Mouse (Mus musculus) thymus, postnatal 10 days (tissue): ENCODE data around the gene Cirbp.
A peak's percentile ranks its signal among the peaks of the same experiment; 100 is the strongest.
"Not testable (repeated sequence)": the region's sequence is repeated elsewhere in the genome, so short reads cannot be mapped to it uniquely, and the experiment has no call there.

Source experiments
- DNase-seq, 2 experiments: peaks; one replicate each; pipeline ENCODE4 v3.0.0; 2021; ENCODE audit warnings: low spot score in 2 of 2

Gene Cirbp

GRCm38 (mm10) chr10:80162716-80163299 is 3.0 kb upstream of the Cirbp start:
- no peak for DNase-seq

GRCm38 (mm10) chr10:80163721-80164120 is 2.1 kb upstream of the Cirbp start:
- DNase-seq = no peak

GRCm38 (mm10) chr10:80164161-80164997 is 1.4 kb upstream of the Cirbp start:
- no peak for DNase-seq

- peak; percentile 83 to 85 for DNase-seq
Observed at GRCm38 (mm10) chr10:80164998-80165344, 814 bp upstream of the Cirbp start.

GRCm38 (mm10) chr10:80166136-80166535 is 351 bp downstream of the Cirbp start:
- DNase-seq = not testable (repeated sequence)

GRCm38 (mm10) chr10:80167460-80168037 is 1.8 kb downstream of the Cirbp start:
- DNase-seq = peak; percentile 98 to 99

GRCm38 (mm10) chr10:80168038-80168661 is 2.4 kb downstream of the Cirbp start:
- peak; percentile 80 to 87 for DNase-seq

GRCm38 (mm10) chr10:80169070-80169469 is 3.3 kb downstream of the Cirbp start:
- no peak for DNase-seq

- no peak for DNase-seq
Observed at GRCm38 (mm10) chr10:80169651-80170050, 3.9 kb downstream of the Cirbp start.

GRCm38 (mm10) chr10:80170052-80170451 is 4.3 kb downstream of the Cirbp start:
- no peak for DNase-seq

- DNase-seq = no peak
Observed at GRCm38 (mm10) chr10:80170601-80171021, 4.8 kb downstream of the Cirbp start.

- DNase-seq = no peak
Observed at GRCm38 (mm10) chr10:80171252-80171651, 5.5 kb downstream of the Cirbp start.

GRCm38 (mm10) chr10:80171760-80172526 is 6.2 kb downstream of the Cirbp start:
- no peak for DNase-seq

- peak; percentile 79 to 80 for DNase-seq
Observed at GRCm38 (mm10) chr10:80172527-80173292, 6.9 kb downstream of the Cirbp start, which contains the start of gene 1600002K03Rik. Gene 1600002K03Rik (plus strand): TSS chr10:80172944.

- no peak for DNase-seq
Observed at GRCm38 (mm10) chr10:80173358-80173757, 7.6 kb downstream of the Cirbp start.

- no peak for DNase-seq
Observed at GRCm38 (mm10) chr10:80173955-80174640, 8.3 kb downstream of the Cirbp start.

- DNase-seq = no peak
Observed at GRCm38 (mm10) chr10:80174705-80175104, 8.9 kb downstream of the Cirbp start.

GRCm38 (mm10) chr10:80175536-80176269 is 9.9 kb downstream of the Cirbp start:
- DNase-seq = no peak

GRCm38 (mm10) chr10:80176270-80176834 is 10.6 kb downstream of the Cirbp start:
- no peak for DNase-seq
